Mouse (Mus musculus) liver, adult (tissue): ENCODE results near the gene Plekha1.

Experiments
- GATA4 ChIP-seq: IDR thresholded peaks from 2 replicates; pipeline ENCODE4 v1.6.1; 2014; ENCODE audit warnings: mild to moderate bottlenecking, low read length; ENCODE audit not compliant: insufficient replicate concordance

Plekha1 gene

GRCm38 (mm10) chr7:130839380-130840100 lies 26.0 kb upstream of the Plekha1 start:
- no peak for TF ChIP-seq GATA4

- no peak for TF ChIP-seq GATA4
Observed at GRCm38 (mm10) chr7:130847164-130847718, 18.3 kb upstream of the Plekha1 start.

GRCm38 (mm10) chr7:130854684-130855292 lies 10.8 kb upstream of the Plekha1 start:
- TF ChIP-seq GATA4, result no peak

- TF ChIP-seq GATA4, result no peak
Observed at GRCm38 (mm10) chr7:130855681-130856080, 9.9 kb upstream of the Plekha1 start.

- TF ChIP-seq GATA4, result no peak
Observed at GRCm38 (mm10) chr7:130857973-130858372, 7.6 kb upstream of the Plekha1 start.

GRCm38 (mm10) chr7:130859926-130860325 lies 5.6 kb upstream of the Plekha1 start:
- TF ChIP-seq GATA4, result no peak

GRCm38 (mm10) chr7:130860721-130861142 lies 4.8 kb upstream of the Plekha1 start:
- TF ChIP-seq GATA4, result no peak

- TF ChIP-seq GATA4, result no peak
Observed at GRCm38 (mm10) chr7:130862501-130862900, 3.1 kb upstream of the Plekha1 start.

GRCm38 (mm10) chr7:130864711-130865110 lies 845 bp upstream of the Plekha1 start:
- no peak for TF ChIP-seq GATA4

GRCm38 (mm10) chr7:130866640-130867039 lies 1.1 kb downstream of the Plekha1 start:
- TF ChIP-seq GATA4, result no peak

- TF ChIP-seq GATA4, result no peak
Observed at GRCm38 (mm10) chr7:130867256-130867655, 1.7 kb downstream of the Plekha1 start.

GRCm38 (mm10) chr7:130884161-130884560 lies 18.6 kb downstream of the Plekha1 start:
- TF ChIP-seq GATA4, result no peak

GRCm38 (mm10) chr7:130886246-130886645 lies 20.7 kb downstream of the Plekha1 start:
- no peak for TF ChIP-seq GATA4

GRCm38 (mm10) chr7:130887946-130888345 lies 22.4 kb downstream of the Plekha1 start:
- TF ChIP-seq GATA4, result no peak

GRCm38 (mm10) chr7:130890871-130891270 lies 25.3 kb downstream of the Plekha1 start:
- no peak for TF ChIP-seq GATA4

GRCm38 (mm10) chr7:130892973-130893372 lies 27.4 kb downstream of the Plekha1 start:
- no peak for TF ChIP-seq GATA4
